Mouse (Mus musculus): ENCODE results near the gene Srpr.
A peak's percentile ranks its signal among the peaks of the same experiment; 100 is the strongest.

Srpr gene

DNA sequence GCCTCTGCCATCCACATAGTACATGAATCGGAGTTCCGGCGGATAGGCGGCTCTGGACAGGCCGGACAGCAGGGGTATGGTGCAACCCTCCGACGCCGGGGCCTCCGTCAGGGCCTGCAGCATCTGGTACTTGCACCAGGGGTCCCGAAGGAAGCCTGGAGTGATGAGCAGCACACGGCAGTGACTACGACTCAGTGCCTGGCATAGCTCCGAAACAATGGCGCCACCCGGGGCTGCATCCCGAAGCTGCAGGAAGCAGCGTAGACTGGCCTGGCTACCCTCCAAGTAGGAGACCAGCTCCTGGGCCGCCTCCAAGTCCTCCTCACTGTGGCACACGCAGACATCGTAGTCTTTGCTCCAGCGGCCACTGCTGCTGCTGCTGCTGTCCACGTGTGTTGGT lies 11.3 kb upstream of the Srpr start:
- peak; percentile 42 to 49 for DNase-seq (ENCODE audit: low spot score in 2 of 2)

- no peak for DNase-seq (ENCODE audit: low spot score in 2 of 2)
Measured at GRCm38 (mm10) chr9:35192983-35193542, 6.9 kb upstream of the Srpr start.

DNA sequence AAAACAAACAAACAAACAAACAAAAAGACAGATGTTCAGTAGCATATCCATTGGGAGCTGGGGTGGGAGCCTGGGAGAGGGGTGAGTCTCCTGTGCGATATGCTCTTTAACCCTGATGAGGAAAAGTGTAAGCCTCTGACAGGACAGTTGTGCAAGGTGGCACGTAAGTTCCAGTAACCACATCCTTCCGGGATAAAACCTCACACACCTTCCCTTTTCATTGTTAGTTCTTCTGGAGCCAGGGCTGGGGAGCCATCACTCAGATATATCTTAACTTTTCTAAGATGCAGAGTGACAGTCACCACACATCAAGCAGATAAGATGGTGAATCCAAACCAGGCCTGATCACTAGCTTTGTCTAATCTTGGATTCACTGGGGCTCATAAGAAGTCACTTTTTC lies 5.9 kb upstream of the Srpr start:
- DNase-seq (ENCODE audit: low spot score in 2 of 2) = no peak

DNA sequence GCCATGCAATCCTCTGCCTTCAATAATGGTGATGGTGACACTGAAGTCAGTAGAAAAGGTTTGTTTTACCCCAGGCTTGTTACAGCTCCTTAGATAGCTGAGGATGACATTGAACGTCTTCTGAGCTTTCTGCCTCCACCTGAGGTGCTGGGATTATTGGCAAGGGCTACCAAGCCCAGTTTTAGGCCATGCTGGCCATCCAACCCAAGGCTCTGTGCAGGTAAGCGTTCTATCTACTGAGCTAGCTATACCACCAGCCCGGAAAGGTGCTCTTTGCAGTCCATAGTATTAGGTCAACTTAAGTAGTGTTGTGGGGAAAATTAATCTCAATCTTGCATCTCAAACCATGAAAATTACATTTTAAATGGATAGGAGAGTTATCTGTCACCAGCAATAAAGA lies 2.4 kb upstream of the Srpr start:
- no peak for DNase-seq (ENCODE audit: low spot score in 2 of 2)

GRCm38 (mm10) chr9:35198351-35198750 lies 1.6 kb upstream of the Srpr start:
- DNase-seq (ENCODE audit: low spot score in 2 of 2) = no peak

GRCm38 (mm10) chr9:35198945-35199771 lies 817 bp upstream of the Srpr start:
- no peak for DNase-seq (ENCODE audit: low spot score in 2 of 2)

DNA sequence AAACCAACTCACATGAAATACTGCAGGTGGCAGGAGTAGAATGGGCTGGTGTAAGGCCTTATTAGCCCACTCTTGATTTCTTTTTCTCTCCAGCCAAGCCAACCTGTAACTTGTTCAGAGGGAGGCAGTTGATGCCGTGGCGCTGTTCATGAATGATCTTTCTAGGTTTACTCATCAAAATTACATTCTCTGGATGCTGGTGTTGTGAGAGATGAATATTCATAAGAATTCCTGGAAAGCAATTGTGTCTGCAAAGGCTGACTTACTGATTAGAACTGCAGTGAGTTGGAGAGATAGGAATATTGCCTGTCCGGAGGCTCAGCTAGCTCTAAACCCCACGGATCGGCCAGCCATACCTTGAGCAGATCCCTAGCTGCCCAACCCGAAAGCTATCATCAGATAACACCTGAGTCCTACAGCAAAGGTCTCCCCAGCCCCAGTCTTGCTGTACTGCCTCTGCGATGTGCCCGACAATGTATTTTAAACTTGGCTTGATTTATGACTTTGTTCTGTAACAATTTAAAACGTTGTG lies 620 bp downstream of the Srpr start:
- DNase-seq (ENCODE audit: low spot score in 2 of 2) = no peak

DNA sequence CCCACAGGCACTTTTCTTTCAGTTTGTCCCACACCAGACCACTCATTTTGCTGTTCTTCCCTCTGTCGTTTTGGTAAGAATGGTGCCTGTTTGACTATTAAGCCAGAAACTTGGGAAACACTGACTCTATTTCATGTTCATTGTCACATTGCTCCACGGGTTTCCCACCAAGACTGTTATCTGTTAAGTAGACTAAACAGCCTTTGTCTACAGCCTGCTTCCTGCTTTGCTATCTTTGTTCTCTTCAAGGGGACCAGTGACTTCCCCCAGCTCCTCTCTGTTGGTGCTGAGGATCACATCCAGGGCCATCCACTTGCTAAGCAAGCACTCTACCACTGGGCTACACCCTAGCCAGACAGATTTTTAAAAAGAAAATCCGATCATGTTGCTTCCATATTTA lies 3.6 kb downstream of the Srpr start:
- no peak for DNase-seq (ENCODE audit: low spot score in 2 of 2)

- no peak for DNase-seq (ENCODE audit: low spot score in 2 of 2)
Measured at GRCm38 (mm10) chr9:35204421-35204820, 4.4 kb downstream of the Srpr start.

DNA sequence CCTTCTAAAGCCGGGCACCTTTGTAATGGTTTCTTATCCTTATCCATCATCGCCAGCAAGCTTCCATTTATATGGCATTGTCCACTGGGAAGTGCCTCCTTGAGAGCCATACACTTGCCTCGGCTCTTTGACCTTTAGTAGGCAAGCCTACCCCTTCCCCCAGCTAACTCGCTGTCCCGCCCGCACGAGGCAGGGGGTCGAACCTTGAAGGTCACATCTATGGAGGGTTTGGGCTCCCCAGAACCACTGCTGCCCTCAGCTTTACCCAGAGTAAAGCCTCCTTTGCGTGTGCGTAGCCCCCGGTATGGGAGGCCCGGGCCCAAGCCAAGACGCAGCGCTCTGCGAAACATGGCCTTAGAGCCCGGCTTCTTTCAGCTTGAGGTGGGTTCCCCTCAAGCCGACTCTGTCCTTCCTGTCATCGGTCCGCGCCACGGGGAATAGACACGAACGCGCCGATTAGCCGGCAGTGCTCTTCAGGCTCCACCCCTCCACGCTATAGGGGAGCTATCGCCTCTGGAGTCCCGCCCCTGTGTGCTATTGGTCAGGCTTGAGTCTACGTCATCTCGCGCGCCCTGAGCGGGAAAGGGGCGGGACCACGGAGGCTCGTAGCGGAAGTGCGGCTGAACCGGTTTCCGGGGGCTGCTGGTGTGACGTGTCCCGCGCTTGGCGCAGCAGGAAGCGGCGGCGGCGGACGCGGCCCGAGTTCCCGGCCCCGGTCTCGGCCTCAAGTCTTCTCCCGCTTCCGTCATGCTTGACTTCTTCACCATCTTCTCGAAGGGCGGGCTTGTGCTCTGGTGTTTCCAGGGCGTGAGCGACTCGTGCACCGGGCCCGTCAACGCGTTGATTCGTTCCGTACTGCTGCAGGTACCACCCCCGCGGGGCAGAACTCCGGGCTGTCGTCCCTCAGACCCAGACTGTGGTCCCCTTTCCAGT lies 10.8 kb downstream of the Srpr start, which contains the start of gene Foxred1:
Gene Foxred1 (minus strand): TSS at position 514 of the 933 bp plus-strand sequence.
- DNase-seq (ENCODE audit: low spot score in 2 of 2) = peak; percentile 99

- no peak for DNase-seq (ENCODE audit: low spot score in 2 of 2)
Measured at GRCm38 (mm10) chr9:35211573-35212511, 11.9 kb downstream of the Srpr start.

DNA sequence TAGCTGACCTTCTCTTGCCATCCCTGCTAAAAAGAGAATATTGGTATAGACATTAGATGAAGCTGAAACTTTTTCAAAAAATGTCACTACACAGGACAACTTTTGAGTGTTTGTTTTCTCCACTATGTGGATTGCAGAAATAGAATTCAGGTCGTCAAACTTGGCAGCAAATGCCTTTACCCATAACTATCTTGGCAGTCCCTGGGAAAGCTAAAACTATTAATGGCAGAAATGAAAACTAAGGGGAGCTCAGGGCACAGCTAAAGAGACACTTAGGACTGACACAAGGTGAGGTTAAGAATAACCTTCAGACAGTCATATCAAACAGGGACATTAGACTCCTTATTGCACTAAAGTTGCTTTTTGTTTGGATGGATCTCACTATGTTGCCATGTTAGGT lies 18.0 kb downstream of the Srpr start:
- DNase-seq (ENCODE audit: low spot score in 2 of 2) = no peak

- no peak for DNase-seq (ENCODE audit: low spot score in 2 of 2)
Measured at GRCm38 (mm10) chr9:35223466-35223865, 23.5 kb downstream of the Srpr start.

DNA sequence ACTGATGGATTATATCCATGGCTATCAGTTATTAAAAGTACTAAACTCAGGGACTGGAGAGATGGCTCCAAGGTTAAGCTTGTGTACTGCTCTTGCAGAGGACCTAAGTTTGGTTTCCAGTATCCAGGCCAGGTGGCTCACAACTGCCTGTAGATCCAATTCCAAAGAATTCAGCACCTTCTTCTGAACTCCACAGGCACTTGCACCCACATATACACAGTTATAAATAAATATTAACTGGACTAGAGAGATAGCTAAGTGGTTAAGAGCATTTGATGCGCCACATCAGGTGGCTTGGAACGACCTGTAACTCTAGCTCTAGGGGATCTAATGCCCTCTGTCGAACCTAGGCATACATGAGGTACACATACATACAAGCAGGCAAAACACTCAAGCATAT lies 28.7 kb downstream of the Srpr start:
- DNase-seq (ENCODE audit: low spot score in 2 of 2) = no peak

GRCm38 (mm10) chr9:35235996-35236395 lies 36.0 kb downstream of the Srpr start:
- no peak for DNase-seq (ENCODE audit: low spot score in 2 of 2)

- DNase-seq (ENCODE audit: low spot score in 2 of 2) = no peak
Measured at GRCm38 (mm10) chr9:35238371-35238770, 38.4 kb downstream of the Srpr start.

DNA sequence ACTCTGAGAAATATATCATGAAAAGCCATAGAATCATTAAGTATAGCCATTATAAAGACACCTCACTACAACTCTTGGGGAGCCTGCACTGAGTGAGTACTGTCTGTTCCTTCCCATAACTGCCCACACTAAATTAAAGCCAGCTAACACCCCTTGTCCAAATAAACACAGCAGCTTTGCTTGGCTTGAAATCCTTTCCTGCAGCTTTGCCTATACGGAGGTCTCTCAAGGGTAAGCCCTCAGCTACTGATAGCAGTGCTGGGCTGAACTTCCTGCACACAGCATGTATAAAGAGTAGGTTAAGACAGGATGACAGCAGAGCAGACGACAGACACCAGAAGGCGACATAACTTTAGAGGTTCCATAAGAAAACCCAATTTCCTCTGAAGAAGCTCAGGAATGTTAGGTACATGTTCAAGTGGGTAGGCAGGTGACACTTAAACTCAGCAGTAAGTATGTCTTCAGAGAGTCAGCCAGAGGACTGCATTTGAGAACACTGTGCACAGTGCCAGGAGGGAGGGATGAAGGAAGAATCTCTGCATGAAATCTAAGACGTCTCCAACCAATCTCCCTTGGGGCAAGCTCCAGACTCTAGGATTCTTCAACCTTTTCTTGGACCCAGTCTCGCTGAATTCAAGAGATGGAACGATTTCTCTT lies 39.1 kb downstream of the Srpr start:
- DNase-seq (ENCODE audit: low spot score in 2 of 2) = no peak

DNA sequence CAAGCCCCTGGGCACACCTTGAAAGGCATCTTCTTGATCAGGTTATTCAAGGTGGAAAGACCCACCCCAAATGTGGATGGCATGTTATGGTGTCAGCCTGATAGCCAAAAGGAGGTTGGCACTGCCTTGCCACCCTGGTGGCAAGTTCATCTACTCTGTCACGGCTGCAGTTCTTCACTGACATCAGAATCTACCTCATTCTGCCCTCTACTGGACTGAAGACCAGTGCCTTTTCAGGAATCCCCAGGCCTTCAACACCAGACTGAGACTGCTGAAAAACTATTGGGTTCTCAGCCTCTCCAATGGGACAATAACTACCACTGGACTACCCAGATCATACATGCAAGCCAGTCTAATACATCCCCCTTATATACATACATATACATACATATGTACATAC lies 39.8 kb downstream of the Srpr start:
- no peak for DNase-seq (ENCODE audit: low spot score in 2 of 2)

DNA sequence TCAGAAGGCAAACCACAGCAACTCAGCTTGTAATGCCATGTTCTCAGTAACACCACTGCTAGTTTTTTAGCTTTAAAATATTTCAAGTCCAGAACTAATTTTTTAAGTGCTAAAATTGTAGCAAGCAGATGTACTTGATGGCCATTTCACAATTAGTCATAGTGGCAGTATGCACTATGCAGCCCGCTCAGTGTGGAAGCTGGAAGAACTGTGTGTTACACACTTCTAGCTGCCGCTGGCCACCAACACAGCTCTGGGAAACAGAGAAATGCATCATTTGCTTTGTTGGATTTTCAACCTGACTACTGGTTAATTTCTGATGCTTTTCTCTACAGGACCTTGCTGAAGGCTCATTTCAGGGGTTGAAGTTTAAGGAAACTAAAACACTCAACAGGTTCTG lies 47.4 kb downstream of the Srpr start:
- DNase-seq (ENCODE audit: low spot score in 2 of 2) = no peak

DNA sequence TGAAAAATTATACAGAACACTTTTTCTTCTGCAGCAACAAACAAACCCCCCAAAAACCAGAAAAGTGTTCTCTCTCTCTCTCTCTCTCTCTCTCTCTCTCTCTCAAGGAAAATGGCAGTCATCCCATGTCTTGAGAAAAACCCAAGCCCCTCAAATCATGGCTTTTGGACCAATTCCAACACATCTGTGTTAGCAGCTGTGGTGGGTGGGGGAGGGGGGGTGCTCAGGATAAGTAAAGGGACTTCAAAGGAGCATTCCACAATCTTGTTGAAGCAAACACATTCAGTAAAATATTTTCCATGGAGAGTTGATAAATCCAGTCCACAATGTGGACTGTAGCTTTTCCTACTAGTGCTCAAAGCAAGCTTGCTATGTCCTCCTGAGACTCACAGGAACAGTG lies 49.5 kb downstream of the Srpr start:
- no peak for DNase-seq (ENCODE audit: low spot score in 2 of 2)

GRCm38 (mm10) chr9:35257365-35257764 lies 57.4 kb downstream of the Srpr start:
- no peak for DNase-seq (ENCODE audit: low spot score in 2 of 2)

Measured in right cerebral cortex, adult 2 months (tissue).